ENCODE assay signal across 10 mouse cellular contexts in genomic region chr12:79895324-79895723, GRCm38 (mm10).
DNase-seq lines count a peak whose midpoint lies in the region; ATAC-seq and TF ChIP-seq lines count a peak whose summit lies in the region.
"Had no signal": no experiment of that assay in that cellular context is flagged by ENCODE, and none has a peak within 500 bp of the region (broad histone marks: within the 10 kb centered on the region; RNA-seq: fewer than 3 reads in every experiment).

No protein-coding gene starts in this region.

- no peak for ATAC-seq in limb, embryonic 14.5 days (ENCODE audit: low FRiP score, low read depth)
- peak; percentile 71 for ATAC-seq in forebrain, embryonic 13.5 days
- ATAC-seq in midbrain, embryonic 15.5 days (replicated peaks), result peak; percentile 54; the same call in 1 of the 2 replicates

- no peak overlapping the region for H3K9ac ChIP-seq in limb, embryonic 14.5 days (ENCODE audit: low read depth, low read length, severe bottlenecking)
- no peak overlapping the region for H3K9ac ChIP-seq in forebrain, embryonic 13.5 days
- H3K9ac ChIP-seq in midbrain, embryonic 15.5 days, result no peak overlapping the region
- H3K9ac ChIP-seq: liver, embryonic 14.5 days had no signal

- no peaks in the 10 kb centered on the region for H3K27me3 ChIP-seq in heart, embryonic 10.5 days (ENCODE audit: insufficient read depth, poor library complexity, severe bottlenecking)
- no peaks in the 10 kb centered on the region for H3K27me3 ChIP-seq in limb, embryonic 14.5 days (ENCODE audit: control insufficient read depth, insufficient read depth, low read length)
- H3K27me3 ChIP-seq in limb, embryonic 10.5 days (ENCODE audit: low read depth, poor library complexity, severe bottlenecking), result no peaks in the 10 kb centered on the region
- no peaks in the 10 kb centered on the region; the same call in 1 of the 2 replicates for H3K27me3 ChIP-seq in forebrain, embryonic 13.5 days
- H3K27me3 ChIP-seq in midbrain, embryonic 15.5 days (replicated peaks), result no peaks in the 10 kb centered on the region

- peaks cover 3% of the 10 kb centered on the region; the same call in 1 of the 2 replicates for H3K36me3 ChIP-seq in heart, embryonic 10.5 days
- H3K36me3 ChIP-seq in limb, embryonic 14.5 days (ENCODE audit: control insufficient read depth, insufficient read depth, low read length), result no peaks in the 10 kb centered on the region
- H3K36me3 ChIP-seq in limb, embryonic 10.5 days, result no peaks in the 10 kb centered on the region
- H3K36me3 ChIP-seq in forebrain, embryonic 13.5 days (ENCODE audit: poor library complexity, severe bottlenecking), result no peaks in the 10 kb centered on the region
- H3K36me3 ChIP-seq in midbrain, embryonic 15.5 days (replicated peaks), result no peaks in the 10 kb centered on the region

- H3K4me2 ChIP-seq in limb, embryonic 14.5 days (replicated peaks; ENCODE audit: low read depth, low read length, severe bottlenecking), result no peak overlapping the region
- peak overlapping the region; percentile 3; the same call in 1 of the 2 replicates for H3K4me2 ChIP-seq in forebrain, embryonic 13.5 days
- no peak overlapping the region for H3K4me2 ChIP-seq in midbrain, embryonic 15.5 days

- WGBS in heart, embryonic 10.5 days, result 86% methylated on average over 7 of the region's 7 CpGs
- 27% methylated on average over 7 of the region's 7 CpGs for WGBS in limb, embryonic 14.5 days
- 60% methylated on average over 7 of the region's 7 CpGs for WGBS in limb, embryonic 10.5 days
- 3% methylated on average over 7 of the region's 7 CpGs for WGBS in forebrain, embryonic 13.5 days
- 18% methylated on average over 7 of the region's 7 CpGs for WGBS in midbrain, embryonic 15.5 days

- H3K27ac ChIP-seq in heart, embryonic 10.5 days, result peak overlapping the region; percentile 75
- H3K27ac ChIP-seq in limb, embryonic 14.5 days (replicated peaks; ENCODE audit: low read depth, low read length), result no peak overlapping the region
- no peak overlapping the region for H3K27ac ChIP-seq in limb, embryonic 10.5 days
- H3K27ac ChIP-seq in forebrain, embryonic 13.5 days, result no peak overlapping the region
- H3K27ac ChIP-seq in midbrain, embryonic 15.5 days, result no peak overlapping the region
- H3K27ac ChIP-seq: liver, embryonic 14.5 days had no signal

- TF ChIP-seq POLR2A in limb, embryonic 14.5 days (IDR thresholded peaks at IDR 0.05; ENCODE audit: borderline replicate concordance, extremely low read depth, insufficient read depth, insufficient read length), result no peak

- H3K4me1 ChIP-seq in heart, embryonic 10.5 days, result peaks cover 36% of the 10 kb centered on the region
- H3K4me1 ChIP-seq in limb, embryonic 14.5 days (ENCODE audit: control insufficient read depth, insufficient read depth, low read length), result peaks cover 33% of the 10 kb centered on the region
- peaks cover 60% of the 10 kb centered on the region for H3K4me1 ChIP-seq in limb, embryonic 10.5 days
- H3K4me1 ChIP-seq in forebrain, embryonic 13.5 days, result peaks cover 38% of the 10 kb centered on the region
- H3K4me1 ChIP-seq in midbrain, embryonic 15.5 days, result peaks cover 16% of the 10 kb centered on the region

- DNase-seq in heart, embryonic 10.5 days (ENCODE audit: low spot score), result no peak
- DNase-seq in heart, adult 18-20 months, result no peak
- DNase-seq in limb, embryonic 14.5 days (ENCODE audit: low spot score), result peak; percentile 51
- DNase-seq in limb, embryonic 10.5 days (ENCODE audit: low spot score), result no peak
- DNase-seq in urinary bladder, postnatal 25 days (ENCODE audit: low spot score), result no peak
- no peak for DNase-seq in layer of hippocampus, adult 8-10 months (ENCODE audit: low spot score in 2 of 2)
- DNase-seq: spleen, adult 18-20 months had no signal

- no peaks in the 10 kb centered on the region for H3K9me3 ChIP-seq in heart, embryonic 10.5 days
- H3K9me3 ChIP-seq in limb, embryonic 14.5 days (ENCODE audit: control insufficient read depth, low read length), result no peaks in the 10 kb centered on the region
- H3K9me3 ChIP-seq in limb, embryonic 10.5 days (replicated peaks), result no peaks in the 10 kb centered on the region
- H3K9me3 ChIP-seq in forebrain, embryonic 13.5 days (replicated peaks), result 0 out of 2 replicates have a peak, but pooled peaks cover 2% of the 10 kb centered on the region
- no peaks in the 10 kb centered on the region for H3K9me3 ChIP-seq in midbrain, embryonic 15.5 days

- no peak overlapping the region for H3K4me3 ChIP-seq in heart, embryonic 10.5 days
- no peak overlapping the region for H3K4me3 ChIP-seq in limb, embryonic 14.5 days (replicated peaks; ENCODE audit: low read length)
- H3K4me3 ChIP-seq in limb, embryonic 10.5 days, result no peak overlapping the region
- no peak overlapping the region for H3K4me3 ChIP-seq in forebrain, embryonic 13.5 days
- no peak overlapping the region for H3K4me3 ChIP-seq in midbrain, embryonic 15.5 days
